Mouse (Mus musculus) CH12.LX (cell line): ENCODE data around the gene Pik3c2g. TPM values are rescaled to one million over a fixed set of nuclear protein-coding genes. Genes with fewer than 3 reads are reported as not detected.

Source experiments
- DNase-seq: peaks from one replicate; pipeline ENCODE4 v3.0.0-alpha.2; 2013; ENCODE audit errors: extremely low read depth
- H3K27ac ChIP-seq: 2 replicates; pipeline ENCODE4 v1.5.1; 2012; ENCODE audit warnings: low read depth, mild to moderate bottlenecking, control low read depth, moderate library complexity; ENCODE audit not compliant: insufficient read depth
- H3K27me3 ChIP-seq: replicated peaks from 2 replicates; pipeline ENCODE3; 2012; ENCODE audit warnings: inconsistent platforms
- H3K36me3 ChIP-seq, 2 experiments: replicated peaks in 1 of 2; 2 replicates each; pipeline versions ENCODE3 to v1.6.1; 2012; ENCODE audit warnings: inconsistent platforms in 1 of 2, low read length in 1 of 2, mild to moderate bottlenecking in 1 of 2, mixed read lengths in 1 of 2, moderate library complexity in 1 of 2; ENCODE audit not compliant: control insufficient read depth in 1 of 2, insufficient read depth in 1 of 2
- H3K4me1 ChIP-seq, 2 experiments: 2 replicates each; pipeline ENCODE4 v1.6.1; 2012; ENCODE audit warnings: inconsistent platforms in 1 of 2, moderate library complexity in 1 of 2; ENCODE audit not compliant: insufficient read depth in 2 of 2, control insufficient read depth in 1 of 2
- H3K4me2 ChIP-seq: 2 replicates; pipeline ENCODE4 v1.6.1; 2012; ENCODE audit warnings: low read depth, mild to moderate bottlenecking, control low read depth; ENCODE audit not compliant: poor library complexity, insufficient read depth, severe bottlenecking
- H3K4me3 ChIP-seq, 3 experiments: fragments of 150-350 bp in 1 of 3; sonication (generic) in 1 of 3; replicated peaks in 1 of 3; 2 replicates each; pipeline versions ENCODE3 to v1.5.1; 2011 to 2012; ENCODE audit warnings: low read depth in 2 of 3, low read length in 2 of 3, mild to moderate bottlenecking in 2 of 3, moderate library complexity in 2 of 3, control low read depth in 1 of 3, improper control_type of control experiment in 1 of 3, inconsistent platforms in 1 of 3, mixed read lengths in 1 of 3; ENCODE audit not compliant: poor library complexity in 1 of 3
- H3K79me2 ChIP-seq: replicated peaks from 2 replicates; pipeline ENCODE4 v1.6.1; 2012; ENCODE audit warnings: mild to moderate bottlenecking, moderate library complexity; ENCODE audit not compliant: control insufficient read depth, poor library complexity, insufficient read depth, severe bottlenecking; ENCODE audit errors: extremely low read depth
- H3K9ac ChIP-seq: 2 replicates; pipeline ENCODE4 v1.6.1; 2012; ENCODE audit warnings: low read depth, mild to moderate bottlenecking, control low read depth, moderate library complexity; ENCODE audit not compliant: insufficient read depth
- H3K9me3 ChIP-seq: replicated peaks from 2 replicates; pipeline ENCODE3; 2012; ENCODE audit warnings: low read length, inconsistent platforms, mixed read lengths
- E2F4 ChIP-seq: IDR thresholded peaks from 2 replicates; pipeline ENCODE4 v1.6.1; 2011; ENCODE audit warnings: low read depth, low read length, improper control_type of control experiment; ENCODE audit not compliant: insufficient replicate concordance
- ELF1 ChIP-seq: IDR thresholded peaks from 2 replicates; pipeline ENCODE4 v1.6.1; 2014; ENCODE audit warnings: low read depth, mild to moderate bottlenecking, inconsistent platforms, low read length, improper control_type of control experiment
- ETS1 ChIP-seq: conservative IDR thresholded peaks from 2 replicates; pipeline ENCODE4 v1.6.1; 2012; ENCODE audit warnings: low read depth, mild to moderate bottlenecking, inconsistent platforms, low read length, improper control_type of control experiment, moderate library complexity
- JUND ChIP-seq: conservative IDR thresholded peaks from 2 replicates; pipeline ENCODE4 v1.6.1; 2011; ENCODE audit warnings: low read depth, low read length, improper control_type of control experiment
- KAT2A ChIP-seq: IDR thresholded peaks from 2 replicates; pipeline ENCODE4 v1.6.1; 2012; ENCODE audit warnings: low read length, improper control_type of control experiment, inconsistent platforms; ENCODE audit not compliant: insufficient replicate concordance
- MAFK ChIP-seq: IDR thresholded peaks from 2 replicates; pipeline ENCODE4 v1.6.1; 2011; ENCODE audit warnings: low read length, improper control_type of control experiment; ENCODE audit not compliant: insufficient replicate concordance
- MAX ChIP-seq: IDR thresholded peaks from 2 replicates; pipeline ENCODE4 v1.6.1; 2011; ENCODE audit warnings: low read length, improper control_type of control experiment
- MXI1 ChIP-seq: IDR thresholded peaks from 2 replicates; pipeline ENCODE4 v1.6.1; 2011; ENCODE audit warnings: mild to moderate bottlenecking, low read depth, low read length, improper control_type of control experiment
- MYC ChIP-seq: IDR thresholded peaks from 2 replicates; pipeline ENCODE4 v1.6.1; 2011; ENCODE audit warnings: low read depth, mild to moderate bottlenecking, improper control_type of control experiment, low read length
- NRF1 ChIP-seq: IDR thresholded peaks from 2 replicates; pipeline ENCODE4 v1.6.1; 2014; ENCODE audit warnings: low read depth, mild to moderate bottlenecking, inconsistent platforms, low read length, improper control_type of control experiment, moderate library complexity
- PAX5 ChIP-seq: IDR thresholded peaks from 2 replicates; pipeline ENCODE4 v1.6.1; 2012; ENCODE audit warnings: low read length, inconsistent platforms, mixed read lengths
- POLR2A ChIP-seq: IDR thresholded peaks from 2 replicates; pipeline ENCODE4 v1.6.1; 2011; ENCODE audit warnings: low read depth, mild to moderate bottlenecking, improper control_type of control experiment, low read length
- RAD21 ChIP-seq: IDR thresholded peaks from 2 replicates; pipeline ENCODE4 v1.6.1; 2011; ENCODE audit warnings: low read depth, mild to moderate bottlenecking, low read length, improper control_type of control experiment, moderate library complexity
- RCOR1 ChIP-seq: conservative IDR thresholded peaks from 2 replicates; pipeline ENCODE4 v1.6.1; 2012; ENCODE audit warnings: low read depth, mild to moderate bottlenecking, inconsistent platforms, low read length, improper control_type of control experiment
- TCF12 ChIP-seq: IDR thresholded peaks from 2 replicates; pipeline ENCODE4 v1.6.1; 2014; ENCODE audit warnings: low read depth, mild to moderate bottlenecking, inconsistent platforms, low read length, improper control_type of control experiment
- USF2 ChIP-seq: conservative IDR thresholded peaks from 2 replicates; pipeline ENCODE4 v1.6.1; 2011; ENCODE audit warnings: low read depth, low read length, improper control_type of control experiment
- ZC3H11A ChIP-seq: IDR thresholded peaks from 2 replicates; pipeline ENCODE4 v1.6.1; 2012; ENCODE audit warnings: low read depth, mild to moderate bottlenecking, inconsistent platforms, low read length, improper control_type of control experiment
- ZKSCAN1 ChIP-seq: IDR thresholded peaks from 2 replicates; pipeline ENCODE4 v1.6.1; 2012; ENCODE audit warnings: low read depth, inconsistent platforms, low read length, improper control_type of control experiment, borderline replicate concordance
- ZMIZ1 ChIP-seq: IDR thresholded peaks from 2 replicates; pipeline ENCODE4 v1.6.1; 2012; ENCODE audit warnings: low read depth, mild to moderate bottlenecking, inconsistent platforms, low read length, improper control_type of control experiment
- ZNF384 ChIP-seq: IDR thresholded peaks from 2 replicates; pipeline ENCODE4 v1.6.1; 2012; ENCODE audit warnings: low read depth, low read length, improper control_type of control experiment, inconsistent platforms
- dilution Hi-C: fragments of 300-500 bp; cut with MboI; formaldehyde crosslinking; loops from 2 replicates; pipeline ENCODE4 v1.14.3; 2020; ENCODE audit warnings: low sequenced_read_pairs; ENCODE audit not compliant: extremely low pct_unique_long_range_greater_than_20kb, extremely low pct_ligation_motif_present
- in situ Hi-C: fragments of 300-500 bp; cut with MboI; formaldehyde crosslinking; loops from 3 replicates; pipeline ENCODE4 v1.14.3; 2019; ENCODE audit warnings: low sequenced_read_pairs, low pct_ligation_motif_present, low pct_unique_long_range_greater_than_20kb, mixed read lengths
- polyA plus RNA-seq: library from polyadenylated mRNA; unstranded; fragments of >175 nt; gene quantifications from 2 replicates; pipeline ENCODE4 v1.2.1, GENCODE M21; 2012; ENCODE audit warnings: low read depth; ENCODE audit not compliant: insufficient read length
- total RNA-seq, 2 experiments: library from RNA; depleted of rRNA; stranded (reverse); fragments of 300-350 nt in 1 of 2; fragments of >200 nt in 1 of 2; gene quantifications; 2 replicates each; pipeline ENCODE4 v1.2.3; 2012 to 2014

The Pik3c2g gene
- total and polyA plus RNA-seq, 3 experiments, result not detected

GRCm38 (mm10) chr6:139852836-139853235 is 265.8 kb downstream of the Pik3c2g start:
- Histone ChIP-seq H3K9me3 (peaks cover 63% of the 10 kb centered on the region), H3K4me2 (no peak overlapping the region), H3K4me3 (no peak overlapping the region), H3K36me3 (no peaks in the 10 kb centered on the region), H3K9ac (no peak overlapping the region), H3K27ac (no peak overlapping the region), H3K4me1 (no peaks in the 10 kb centered on the region), H3K27me3 (no peaks in the 10 kb centered on the region), H3K79me2 (no peaks in the 10 kb centered on the region)
- dilution Hi-C loops, result no loop called here
- in situ Hi-C loops, result no loop called here
- TF ChIP-seq E2F4 (no peak), MAFK (no peak), MAX (no peak), RAD21 (no peak), ZMIZ1 (no peak), NRF1 (no peak), POLR2A (no peak), USF2 (no peak), MXI1 (no peak), ZC3H11A (no peak), ZKSCAN1 (no peak), ZNF384 (no peak), RCOR1 (no peak)
- DNase-seq, result no peak

DNA sequence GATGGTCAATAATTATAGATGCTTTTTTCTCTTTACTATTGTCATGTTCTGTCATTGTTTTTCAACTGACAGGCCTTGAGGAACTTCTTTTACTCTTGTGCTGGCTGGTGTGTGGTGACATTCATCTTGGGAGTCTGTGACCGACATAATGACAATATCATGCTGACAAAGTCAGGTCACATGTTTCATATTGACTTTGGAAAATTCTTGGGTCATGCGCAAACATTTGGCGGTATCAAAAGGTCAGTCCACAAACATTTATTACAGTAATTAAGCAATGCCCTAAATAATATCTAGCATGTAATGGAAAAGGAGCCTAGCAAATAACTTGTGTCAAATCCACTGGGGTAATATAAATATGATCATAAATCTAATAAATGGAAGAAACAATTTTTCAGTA is 273.1 kb downstream of the Pik3c2g start:
- dilution Hi-C loops, result no loop called here
- no peak for TF ChIP-seq ETS1
- TF ChIP-seq ZKSCAN1, result no peak
- TF ChIP-seq ELF1, result no peak
- no peak for TF ChIP-seq MAFK
- no peak for TF ChIP-seq TCF12
- no peak for TF ChIP-seq KAT2A
- no peak for TF ChIP-seq JUND
- TF ChIP-seq RAD21, result no peak
- no peak for TF ChIP-seq MYC
- TF ChIP-seq PAX5, result no peak
- no peak overlapping the region for H3K27ac ChIP-seq
- H3K27me3 ChIP-seq, result no peaks in the 10 kb centered on the region
- H3K9ac ChIP-seq, result no peak overlapping the region
- peaks cover 58% of the 10 kb centered on the region for H3K9me3 ChIP-seq
- no peaks in the 10 kb centered on the region for H3K79me2 ChIP-seq
- H3K4me2 ChIP-seq, result no peak overlapping the region
- in situ Hi-C loops, result no loop called here
- no peak overlapping the region for H3K4me3 ChIP-seq
- no peaks in the 10 kb centered on the region for H3K4me1 ChIP-seq
- no peak for DNase-seq
- no peaks in the 10 kb centered on the region for H3K36me3 ChIP-seq
